Mouse (Mus musculus): ENCODE results near the gene Rab9. TPM values are rescaled to one million over a fixed set of nuclear protein-coding genes. Genes with fewer than 3 reads are reported as not detected.
"Not testable (repeated sequence)": the region's sequence is repeated elsewhere in the genome, so short reads cannot be mapped to it uniquely, and the experiment has no call there.

The Rab9 gene
- 40.7 and 50.2 TPM in 2 replicates for polyA plus RNA-seq (2015; fragmentation: Nextera tagmentation; extraction: Ambion mirVana)

- Histone ChIP-seq H3K36me3 (no peaks in the 10 kb centered on the region), H3K9me3 (no peaks in the 10 kb centered on the region), H3K4me2 (replicated peaks) (peak within 1 kb of the TSS; percentile 64), H3K4me3 (replicated peaks) (peak within 1 kb of the TSS; percentile 61), H3K27ac (peak within 1 kb of the TSS; percentile 81), H3K4me1 (replicated peaks) (peaks cover 9% of the 10 kb centered on the region; the same call in 1 of the 2 replicates), H3K9ac (replicated peaks) (peak within 1 kb of the TSS; percentile 77), H3K27me3 (no peaks in the 10 kb centered on the region)
- 17% methylated on average over 39 of the region's 41 CpGs for WGBS
- peak; percentile 99 for ATAC-seq
Measured at GRCm38 (mm10) chrX:166479365-166479983, at the start of gene Rab9. TSS of gene Rab9 (minus strand) at chrX:166479867.

- H3K36me3 ChIP-seq, result no peaks in the 10 kb centered on the region
- no peaks in the 10 kb centered on the region for H3K9me3 ChIP-seq
- H3K27ac ChIP-seq, result no peak overlapping the region
- no peak for ATAC-seq
- no peak overlapping the region for H3K9ac ChIP-seq (replicated peaks)
- 82% methylated on average over 3 of the region's 3 CpGs for WGBS
- no peaks in the 10 kb centered on the region for H3K4me1 ChIP-seq (replicated peaks)
- no peak overlapping the region for H3K4me2 ChIP-seq (replicated peaks)
- peaks cover 8% of the 10 kb centered on the region; the same call in 1 of the 2 replicates for H3K27me3 ChIP-seq
- no peak overlapping the region for H3K4me3 ChIP-seq (replicated peaks)
Measured at GRCm38 (mm10) chrX:166528126-166528525, 48.5 kb upstream of the Rab9 start.

- no peak for ATAC-seq
- Histone ChIP-seq H3K36me3 (no peaks in the 10 kb centered on the region), H3K27me3 (peaks cover 8% of the 10 kb centered on the region; the same call in 1 of the 2 replicates), H3K4me3 (replicated peaks) (no peak overlapping the region), H3K27ac (no peak overlapping the region), H3K4me2 (replicated peaks) (no peak overlapping the region), H3K9me3 (no peaks in the 10 kb centered on the region), H3K9ac (replicated peaks) (no peak overlapping the region), H3K4me1 (replicated peaks) (no peaks in the 10 kb centered on the region)
- 94% methylated on average over 2 of the region's 2 CpGs for WGBS
Measured at GRCm38 (mm10) chrX:166525637-166526315, 46.1 kb upstream of the Rab9 start.

- 71% methylated on average over 5 of the region's 5 CpGs for WGBS
- no peaks in the 10 kb centered on the region for H3K9me3 ChIP-seq
Measured at GRCm38 (mm10) chrX:166520782-166521181, 41.1 kb upstream of the Rab9 start.

GRCm38 (mm10) chrX:166518345-166518744 lies 38.7 kb upstream of the Rab9 start, which contains the start of gene Tceanc:
TSS of gene Tceanc (minus strand) at chrX:166518567.
- no peak for ATAC-seq
- H3K27ac ChIP-seq, result no peak within 1 kb of the TSS
- H3K36me3 ChIP-seq, result no peaks in the 10 kb centered on the region
- 77% methylated on average over 16 of the region's 16 CpGs for WGBS
- H3K9ac ChIP-seq (replicated peaks), result no peak within 1 kb of the TSS
- no peaks in the 10 kb centered on the region for H3K4me1 ChIP-seq (replicated peaks)
- H3K4me2 ChIP-seq (replicated peaks), result no peak within 1 kb of the TSS
- H3K27me3 ChIP-seq, result peaks cover 11% of the 10 kb centered on the region; the same call in 1 of the 2 replicates
- no peaks in the 10 kb centered on the region for H3K9me3 ChIP-seq
- H3K4me3 ChIP-seq (replicated peaks), result no peak within 1 kb of the TSS

More at GRCm38 (mm10) chrX:166520782-166521181, 41.1 kb upstream of the Rab9 start:
- H3K27me3 ChIP-seq, result peaks cover 11% of the 10 kb centered on the region; the same call in 1 of the 2 replicates
- no peaks in the 10 kb centered on the region for H3K36me3 ChIP-seq
- no peak overlapping the region for H3K27ac ChIP-seq
- H3K4me2 ChIP-seq (replicated peaks), result no peak overlapping the region
- ATAC-seq, result no peak
- no peaks in the 10 kb centered on the region for H3K4me1 ChIP-seq (replicated peaks)
- no peak overlapping the region for H3K9ac ChIP-seq (replicated peaks)
- H3K4me3 ChIP-seq (replicated peaks), result no peak overlapping the region

GRCm38 (mm10) chrX:166516631-166517030 lies 37.0 kb upstream of the Rab9 start:
- WGBS, result 92% methylated on average over 1 of the region's 1 CpGs
- ATAC-seq, result no peak
- Histone ChIP-seq H3K36me3 (no peaks in the 10 kb centered on the region), H3K27me3 (peaks cover 16% of the 10 kb centered on the region; the same call in 1 of the 2 replicates), H3K4me3 (replicated peaks) (no peak overlapping the region), H3K9ac (replicated peaks) (no peak overlapping the region), H3K4me2 (replicated peaks) (no peak overlapping the region), H3K27ac (no peak overlapping the region), H3K4me1 (replicated peaks) (no peaks in the 10 kb centered on the region), H3K9me3 (no peaks in the 10 kb centered on the region)

GRCm38 (mm10) chrX:166515923-166516322 lies 36.3 kb upstream of the Rab9 start:
- WGBS, result 91% methylated on average over 3 of the region's 3 CpGs
- no peak overlapping the region for H3K9ac ChIP-seq (replicated peaks)
- H3K4me3 ChIP-seq (replicated peaks), result no peak overlapping the region
- H3K4me1 ChIP-seq (replicated peaks), result no peaks in the 10 kb centered on the region
- H3K4me2 ChIP-seq (replicated peaks), result no peak overlapping the region
- H3K27ac ChIP-seq, result no peak overlapping the region
- H3K9me3 ChIP-seq, result no peaks in the 10 kb centered on the region
- peaks cover 16% of the 10 kb centered on the region; the same call in 1 of the 2 replicates for H3K27me3 ChIP-seq
- no peaks in the 10 kb centered on the region for H3K36me3 ChIP-seq
- no peak for ATAC-seq

GRCm38 (mm10) chrX:166514035-166514434 lies 34.4 kb upstream of the Rab9 start:
- not testable (repeated sequence) for H3K4me1 ChIP-seq (replicated peaks); H3K9ac ChIP-seq (replicated peaks); H3K36me3 ChIP-seq; ATAC-seq; H3K9me3 ChIP-seq; H3K4me3 ChIP-seq (replicated peaks); H3K27ac ChIP-seq
- 35% methylated on average over 12 of the region's 12 CpGs for WGBS
- Histone ChIP-seq H3K4me2 (replicated peaks) (peak overlapping the region; percentile 13), H3K27me3 (peaks cover 12% of the 10 kb centered on the region; the same call in 1 of the 2 replicates)

- H3K4me2 ChIP-seq (replicated peaks), result no peak overlapping the region
- peaks cover 3% of the 10 kb centered on the region; the same call in 1 of the 2 replicates for H3K4me1 ChIP-seq (replicated peaks)
- ATAC-seq, result no peak
- no peak overlapping the region for H3K27ac ChIP-seq
- H3K27me3 ChIP-seq, result peaks cover 12% of the 10 kb centered on the region; the same call in 1 of the 2 replicates
- H3K9me3 ChIP-seq, result no peaks in the 10 kb centered on the region
- 90% methylated on average over 4 of the region's 4 CpGs for WGBS
- H3K36me3 ChIP-seq, result no peaks in the 10 kb centered on the region
- H3K9ac ChIP-seq (replicated peaks), result no peak overlapping the region
- H3K4me3 ChIP-seq (replicated peaks), result no peak overlapping the region
Measured at GRCm38 (mm10) chrX:166512071-166512470, 32.4 kb upstream of the Rab9 start.

GRCm38 (mm10) chrX:166511107-166511506 lies 31.4 kb upstream of the Rab9 start:
- Histone ChIP-seq H3K9me3 (no peaks in the 10 kb centered on the region), H3K27ac (no peak overlapping the region), H3K4me2 (replicated peaks) (no peak overlapping the region), H3K27me3 (peaks cover 11% of the 10 kb centered on the region; the same call in 1 of the 2 replicates), H3K9ac (replicated peaks) (no peak overlapping the region), H3K4me1 (replicated peaks) (peaks cover 3% of the 10 kb centered on the region; the same call in 1 of the 2 replicates), H3K4me3 (replicated peaks) (no peak overlapping the region), H3K36me3 (no peaks in the 10 kb centered on the region)
- no peak for ATAC-seq

- Histone ChIP-seq H3K36me3 (peaks cover 3% of the 10 kb centered on the region; the same call in 1 of the 2 replicates), H3K27me3 (peaks cover 8% of the 10 kb centered on the region; the same call in 1 of the 2 replicates), H3K27ac (peak overlapping the region; percentile 98), H3K9ac (replicated peaks) (peak overlapping the region; percentile 77), H3K4me3 (replicated peaks) (peak overlapping the region; percentile 51), H3K4me1 (replicated peaks) (peaks cover 3% of the 10 kb centered on the region; the same call in 1 of the 2 replicates), H3K4me2 (replicated peaks) (peak overlapping the region; percentile 55), H3K9me3 (no peaks in the 10 kb centered on the region)
- 23% methylated on average over 65 of the region's 65 CpGs for WGBS
- peak; percentile 99 for ATAC-seq
Measured at GRCm38 (mm10) chrX:166509761-166510738, 30.4 kb upstream of the Rab9 start.

All from midbrain, embryonic 13.5 days (tissue).